Mouse (Mus musculus) embryonic facial prominence, embryonic 14.5 days (tissue): ENCODE measurements around the gene Gm20219. TPM values are rescaled to one million over a fixed set of nuclear protein-coding genes. Genes with fewer than 3 reads are reported as not detected.

Experiments used
- ATAC-seq: fragments of 200-750 bp; cut with Nextera tagmentation; 2 replicates; pipeline ENCODE4 v1.8.0; 2017; ENCODE audit warnings: low read depth, moderate number of reproducible peaks, moderate TSS enrichment
- DNase-seq: peaks from one replicate; pipeline ENCODE4 v3.0.0-alpha.2; 2015; ENCODE audit warnings: low spot score
- H3K27ac ChIP-seq: fragments of 300-500 bp; sonication (generic); replicated peaks from 2 replicates; pipeline ENCODE4 v1.5.1; 2014; ENCODE audit warnings: low read depth, mild to moderate bottlenecking, low read length, moderate library complexity
- H3K27me3 ChIP-seq: fragments of 300-500 bp; sonication (generic); replicated peaks from 2 replicates; pipeline ENCODE4 v1.6.1; 2014; ENCODE audit warnings: low read length; ENCODE audit not compliant: control insufficient read depth, insufficient read depth
- H3K36me3 ChIP-seq: fragments of 300-500 bp; sonication (generic); 2 replicates; pipeline ENCODE4 v1.6.1; 2014; ENCODE audit warnings: low read length, mixed read lengths; ENCODE audit not compliant: control insufficient read depth, insufficient read depth
- H3K4me1 ChIP-seq: fragments of 300-500 bp; sonication (generic); 2 replicates; pipeline ENCODE4 v1.6.1; 2014; ENCODE audit warnings: antibody characterized with exemption, low read length; ENCODE audit not compliant: control insufficient read depth, insufficient read depth
- H3K4me2 ChIP-seq: fragments of 300-500 bp; sonication (generic); 2 replicates; pipeline ENCODE4 v1.6.1; 2014; ENCODE audit warnings: low read depth, mild to moderate bottlenecking, low read length, moderate library complexity, mixed read lengths
- H3K4me3 ChIP-seq: fragments of 300-500 bp; sonication (generic); 2 replicates; pipeline ENCODE4 v1.5.1; 2014; ENCODE audit warnings: low read depth, mild to moderate bottlenecking, low read length
- H3K9ac ChIP-seq: fragments of 300-500 bp; sonication (generic); 2 replicates; pipeline ENCODE4 v1.6.1; 2014; ENCODE audit warnings: low read depth, mild to moderate bottlenecking, low read length, moderate library complexity, mixed read lengths
- H3K9me3 ChIP-seq: fragments of 300-500 bp; sonication (generic); 2 replicates; pipeline ENCODE4 v1.6.1; 2016; ENCODE audit warnings: low read length; ENCODE audit not compliant: control insufficient read depth
- WGBS: fragments of 180-500 bp; shearing (Covaris S2); extraction: QIAGEN DNeasy Blood & Tissue Kit; methylation state at CpG from one replicate; pipeline ENCODE4 v1.1.7; 2014; 5-methylcytosine and 5-hydroxymethylcytosine counted together
- polyA plus RNA-seq: library from polyadenylated mRNA; unstranded; fragments of >200 nt; fragmentation: Nextera tagmentation; extraction: Ambion mirVana; gene quantifications from 2 replicates; pipeline ENCODE4 v1.2.1, GENCODE M21; 2014

Gm20219 gene
- polyA plus RNA-seq, 1 experiment from 2014 or later: 3.9 TPM

DNA sequence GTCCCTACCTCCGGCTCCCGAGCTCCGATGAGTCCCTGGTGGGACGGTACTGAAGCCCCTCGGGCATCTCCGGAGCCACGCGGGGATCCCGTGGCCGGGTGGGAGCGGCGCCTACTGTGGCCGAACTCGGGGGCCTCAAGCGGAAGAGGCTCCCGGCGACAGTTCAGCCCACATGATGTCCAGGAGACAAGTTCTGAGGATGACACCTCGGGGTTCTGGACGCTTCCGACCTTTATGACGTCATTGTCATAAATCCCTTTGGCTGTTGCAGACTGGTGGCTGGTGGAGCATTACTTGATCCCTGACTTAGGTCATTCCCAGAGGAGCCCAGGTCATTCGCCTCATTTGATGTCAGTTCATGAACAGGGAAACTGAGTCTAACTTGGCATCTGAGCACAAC lies 41.9 kb downstream of the Gm20219 start, which contains the start of gene Znrf4:
TSS of gene Znrf4 (minus strand) at position 122 of the 400 bp plus-strand sequence.
- H3K27me3 ChIP-seq: peaks cover 46% of the 10 kb centered on the region
- peak within 1 kb of the TSS; percentile 25 for H3K9ac ChIP-seq
- no peaks in the 10 kb centered on the region for H3K36me3 ChIP-seq
- DNase-seq: no peak
- H3K27ac ChIP-seq: no peak within 1 kb of the TSS
- peak within 1 kb of the TSS; percentile 31 for H3K4me3 ChIP-seq
- H3K4me2 ChIP-seq: peak within 1 kb of the TSS; percentile 51
- 67% methylated on average over 21 of the region's 22 CpGs for WGBS
- H3K4me1 ChIP-seq: peaks cover 12% of the 10 kb centered on the region
- no peak for ATAC-seq
- peaks cover 3% of the 10 kb centered on the region; the same call in 1 of the 2 replicates for H3K9me3 ChIP-seq

DNA sequence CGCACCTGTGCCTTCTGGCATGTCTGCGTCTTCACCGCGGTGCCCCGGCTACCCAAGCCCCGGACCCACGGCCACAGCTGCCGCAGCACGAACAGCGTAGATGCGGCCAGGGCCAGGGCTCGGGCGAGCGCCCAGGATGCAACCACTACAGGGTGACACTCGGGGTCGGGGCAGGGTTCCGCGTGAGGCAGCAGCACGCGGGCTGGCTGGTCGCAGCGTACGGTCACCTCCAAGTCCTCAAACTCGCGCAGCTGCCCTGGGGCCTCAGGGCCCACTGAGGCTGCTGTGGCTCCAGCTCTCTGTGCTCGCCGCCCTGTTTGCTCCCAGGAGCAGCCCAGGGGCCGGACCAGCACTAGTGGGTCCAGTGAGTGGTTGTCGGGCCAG lies 42.5 kb downstream of the Gm20219 start:
- H3K36me3 ChIP-seq: no peaks in the 10 kb centered on the region
- H3K27ac ChIP-seq: no peak overlapping the region
- WGBS: 20% methylated on average over 22 of the region's 29 CpGs
- ATAC-seq (no peak), DNase-seq (no peak)
- H3K27me3 ChIP-seq: peaks cover 46% of the 10 kb centered on the region
- peak overlapping the region; percentile 25 for H3K9ac ChIP-seq
- H3K4me3 ChIP-seq: peak overlapping the region; percentile 31
- peak overlapping the region; percentile 51 for H3K4me2 ChIP-seq
- H3K9me3 ChIP-seq: peaks cover 2% of the 10 kb centered on the region; the same call in 1 of the 2 replicates
- peaks cover 16% of the 10 kb centered on the region for H3K4me1 ChIP-seq

DNA sequence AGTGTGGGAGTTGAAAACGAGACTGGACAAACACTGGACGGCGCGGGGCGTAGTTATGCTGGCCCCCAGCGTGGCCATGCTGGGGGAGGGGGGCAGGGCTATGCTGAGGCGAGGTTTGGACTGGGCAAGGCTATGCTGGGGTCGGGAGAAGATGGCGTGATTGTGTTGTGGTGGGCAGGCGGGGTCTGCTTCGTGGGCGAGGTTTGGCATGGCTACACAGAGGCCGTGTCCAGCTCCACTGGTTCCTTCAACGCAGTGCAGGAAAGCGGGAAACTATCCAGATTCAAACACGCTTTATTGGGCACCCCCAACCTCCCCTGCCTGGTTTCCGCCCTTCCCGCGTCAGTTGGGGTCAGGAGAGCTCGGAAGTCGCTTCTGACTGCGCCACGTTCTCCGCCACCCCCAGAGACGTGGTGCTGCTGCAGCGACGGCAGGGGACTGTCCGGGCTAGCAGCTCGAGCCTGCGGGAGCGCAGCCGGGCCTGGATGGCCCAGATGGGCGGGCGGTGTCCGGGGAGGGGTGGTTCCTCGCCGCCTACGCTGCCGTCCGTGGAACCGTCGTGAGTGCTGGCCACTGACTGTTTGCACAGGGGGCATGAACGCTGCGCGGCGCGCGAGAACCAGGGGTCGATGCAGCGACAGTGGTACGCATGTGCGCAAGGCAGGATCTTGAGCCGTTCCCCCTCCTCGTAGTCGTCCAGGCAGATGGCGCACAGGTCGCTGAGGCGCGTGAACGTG lies 43.0 kb downstream of the Gm20219 start:
- Histone ChIP-seq H3K4me2 (peak overlapping the region; percentile 51), H3K4me1 (peaks cover 14% of the 10 kb centered on the region), H3K27me3 (peaks cover 46% of the 10 kb centered on the region), H3K9ac (peak overlapping the region; percentile 25), H3K36me3 (no peaks in the 10 kb centered on the region), H3K9me3 (no peaks in the 10 kb centered on the region), H3K27ac (no peak overlapping the region), H3K4me3 (peak overlapping the region; percentile 31)
- WGBS: 10% methylated on average over 35 of the region's 60 CpGs
- DNase-seq: no peak
- ATAC-seq: no peak

- H3K27me3 ChIP-seq: peaks cover 46% of the 10 kb centered on the region
- ATAC-seq: no peak
- no peak for DNase-seq
- 27% methylated on average over 22 of the region's 27 CpGs for WGBS
- H3K4me3 ChIP-seq: peak overlapping the region; percentile 31
- H3K27ac ChIP-seq: no peak overlapping the region
- no peak overlapping the region; the same call in 1 of the 2 replicates for H3K9ac ChIP-seq
- no peaks in the 10 kb centered on the region for H3K36me3 ChIP-seq
- H3K9me3 ChIP-seq: no peaks in the 10 kb centered on the region
- peak overlapping the region; percentile 51; the same call in 1 of the 2 replicates for H3K4me2 ChIP-seq
- peaks cover 8% of the 10 kb centered on the region for H3K4me1 ChIP-seq
Observed at GRCm38 (mm10) chr17:56510473-56510969, 43.7 kb downstream of the Gm20219 start.

- Histone ChIP-seq H3K4me2 (peak overlapping the region; percentile 20; the same call in 1 of the 2 replicates), H3K27ac (no peak overlapping the region), H3K27me3 (peaks cover 46% of the 10 kb centered on the region), H3K36me3 (no peaks in the 10 kb centered on the region), H3K4me3 (peak overlapping the region; percentile 6; the same call in 1 of the 2 replicates), H3K9ac (no peak overlapping the region), H3K9me3 (no peaks in the 10 kb centered on the region; the same call in 1 of the 2 replicates), H3K4me1 (peaks cover 5% of the 10 kb centered on the region)
- ATAC-seq: no peak
- peak; percentile 72 for DNase-seq
- 7% methylated on average over 18 of the region's 37 CpGs for WGBS
Observed at GRCm38 (mm10) chr17:56509707-56510472, 44.3 kb downstream of the Gm20219 start.

GRCm38 (mm10) chr17:56509021-56509640 lies 45.1 kb downstream of the Gm20219 start:
- no peak overlapping the region for H3K4me2 ChIP-seq
- H3K9ac ChIP-seq: no peak overlapping the region
- peaks cover 46% of the 10 kb centered on the region for H3K27me3 ChIP-seq
- no peaks in the 10 kb centered on the region for H3K36me3 ChIP-seq
- H3K4me1 ChIP-seq: peaks cover 5% of the 10 kb centered on the region
- peak; percentile 32 for DNase-seq
- H3K4me3 ChIP-seq: no peak overlapping the region
- no peak for ATAC-seq
- no peak overlapping the region for H3K27ac ChIP-seq
- H3K9me3 ChIP-seq: peaks cover 7% of the 10 kb centered on the region
- 42% methylated on average over 10 of the region's 10 CpGs for WGBS

- under 1% methylated on average over 34 of the region's 42 CpGs for whole genome bisulfite sequencing
- DNase-seq (peak; percentile 99), ATAC-seq (peak; percentile 97)
- peak overlapping the region; percentile 63 for H3K4me3 ChIP-seq
- peak overlapping the region; percentile 98 for H3K4me2 ChIP-seq
- H3K27me3 ChIP-seq: peaks cover 38% of the 10 kb centered on the region
- H3K36me3 ChIP-seq: no peaks in the 10 kb centered on the region
- peak overlapping the region; percentile 87 for H3K9ac ChIP-seq
- H3K4me1 ChIP-seq: peaks cover 5% of the 10 kb centered on the region
- H3K27ac ChIP-seq: peak overlapping the region; percentile 93
- peaks cover 9% of the 10 kb centered on the region for H3K9me3 ChIP-seq
Observed at GRCm38 (mm10) chr17:56507161-56508068, 46.8 kb downstream of the Gm20219 start.
